Mouse (Mus musculus): ENCODE measurements around the gene Haao. TPM values are rescaled to one million over a fixed set of nuclear protein-coding genes. Genes with fewer than 3 reads are reported as not detected.

Gene Haao
- total RNA-seq (2014; fragmentation: Nextera tagmentation): 4.8 and 11.9 TPM in 2 replicates
- 0.05 and 0.17 TPM in 2 replicates for total RNA-seq (2017)
- 1.1 and 1.5 TPM in 2 replicates for polyA plus RNA-seq (2012)

DNA sequence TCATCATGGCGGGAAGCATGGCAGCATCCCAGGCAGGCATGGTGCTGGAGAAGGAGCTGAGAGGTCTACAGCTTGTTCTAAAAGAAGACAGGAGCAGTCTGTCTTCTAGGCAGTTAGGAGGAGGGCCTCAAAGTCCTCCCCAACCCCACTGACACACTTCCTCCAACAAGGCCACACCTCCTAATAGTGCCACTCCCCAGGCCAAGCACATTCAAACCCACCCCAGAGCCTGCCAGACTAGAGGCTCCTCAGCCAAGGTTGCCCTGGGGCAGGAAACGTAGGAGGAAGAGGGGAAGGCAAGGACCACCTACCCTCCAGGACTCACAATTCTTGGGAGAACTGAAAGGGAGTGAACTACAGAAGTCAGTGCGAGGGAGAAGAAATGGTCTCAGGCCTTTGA is at the start of gene Haao:
TSS of gene Haao (minus strand) at position 149 of the 400 bp plus-strand sequence.
- ATAC-seq (ENCODE audit: extremely low read depth, insufficient number of reproducible peaks, low FRiP score, poor library complexity, severe bottlenecking) (no peak; the same call in 1 of the 2 replicates), DNase-seq (ENCODE audit: low spot score) (no peak)
- H3K36me3 ChIP-seq (replicated peaks): no peaks in the 10 kb centered on the region
- peak within 1 kb of the TSS; percentile 24; the same call in 1 of the 2 replicates for H3K4me3 ChIP-seq (ENCODE audit: low read depth, low read length)
- no peak for TF ChIP-seq GATA1 (IDR thresholded peaks at IDR 0.05; ENCODE audit: borderline replicate concordance, low read length)
- no peak for TF ChIP-seq POLR2AphosphoS5 (IDR thresholded peaks at IDR 0.05; ENCODE audit: insufficient replicate concordance, low read depth, low read length)
- no peak for TF ChIP-seq TAL1 (conservative IDR thresholded peaks at IDR 0.05; ENCODE audit: low read depth, low read length)
- no peak for TF ChIP-seq CTCF (IDR thresholded peaks at IDR 0.05; ENCODE audit: low read depth, low read length)
- no peak for TF ChIP-seq GATA2 (IDR thresholded peaks at IDR 0.05; ENCODE audit: borderline replicate concordance, low read depth, low read length)
- peaks cover 50% of the 10 kb centered on the region for H3K4me1 ChIP-seq (ENCODE audit: insufficient read depth, low read depth, low read length)
- H3K27me3 ChIP-seq (ENCODE audit: insufficient read depth, low read length): peaks cover 24% of the 10 kb centered on the region
- H3K9me3 ChIP-seq (replicated peaks): no peaks in the 10 kb centered on the region

DNA sequence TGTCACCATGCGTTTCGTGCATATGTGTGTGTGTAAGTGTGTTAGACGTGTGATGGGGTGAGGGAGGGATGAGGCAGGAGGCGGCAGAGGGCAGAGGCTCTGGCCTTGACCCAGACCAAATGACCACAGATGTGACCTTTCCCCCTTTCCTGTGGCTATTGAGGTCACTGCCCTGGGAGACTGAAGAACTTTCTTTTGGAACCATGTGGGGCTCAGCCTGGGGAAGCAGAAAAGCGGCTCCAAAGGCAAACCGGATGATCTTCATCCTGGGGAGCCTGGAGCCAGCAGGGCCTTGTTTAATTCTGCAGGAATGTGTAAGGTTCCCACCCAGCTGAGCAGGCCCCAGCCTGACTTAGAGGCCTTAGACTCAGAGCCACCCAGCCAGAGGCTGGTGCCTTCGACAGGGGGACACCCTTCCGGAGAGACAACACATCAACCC is 49.6 kb upstream of the Haao start:
- DNase-seq (ENCODE audit: low spot score): no peak
- TF ChIP-seq POLR2AphosphoS5 (IDR thresholded peaks at IDR 0.05; ENCODE audit: insufficient replicate concordance, low read depth, low read length) (no peak), TAL1 (conservative IDR thresholded peaks at IDR 0.05; ENCODE audit: low read depth, low read length) (no peak), GATA2 (IDR thresholded peaks at IDR 0.05; ENCODE audit: borderline replicate concordance, low read depth, low read length) (no peak), CTCF (IDR thresholded peaks at IDR 0.05; ENCODE audit: low read depth, low read length) (no peak), GATA1 (IDR thresholded peaks at IDR 0.05; ENCODE audit: borderline replicate concordance, low read length) (no peak)
- Histone ChIP-seq H3K36me3 (replicated peaks) (no peaks in the 10 kb centered on the region), H3K27me3 (ENCODE audit: insufficient read depth, low read length) (peaks cover 24% of the 10 kb centered on the region; the same call in 1 of the 2 replicates), H3K9me3 (replicated peaks) (no peaks in the 10 kb centered on the region), H3K4me1 (ENCODE audit: insufficient read depth, low read depth, low read length) (peaks cover 37% of the 10 kb centered on the region), H3K4me3 (ENCODE audit: low read depth, low read length) (no peak overlapping the region)
- no peak for ATAC-seq (ENCODE audit: extremely low read depth, insufficient number of reproducible peaks, low FRiP score, poor library complexity, severe bottlenecking)

DNA sequence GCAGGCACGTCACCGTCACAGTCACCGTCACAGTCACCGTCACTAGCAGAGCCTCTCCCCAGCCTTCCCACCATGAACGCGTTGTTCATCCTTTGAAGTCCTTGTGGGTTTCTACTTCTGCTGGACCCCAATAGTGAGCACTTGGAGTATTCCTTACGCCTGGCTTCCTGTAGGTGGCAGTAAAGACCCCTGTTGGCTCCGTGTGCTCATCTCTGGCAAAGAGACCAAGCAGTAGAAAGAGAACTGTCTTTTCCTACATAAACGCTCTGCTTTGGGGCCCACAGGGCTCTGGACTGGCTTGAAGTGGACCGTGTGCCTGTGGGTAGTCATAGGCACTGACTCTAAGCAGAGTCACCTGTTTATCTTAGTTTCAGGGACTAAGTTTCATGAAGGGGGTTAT is 49.0 kb upstream of the Haao start:
- ATAC-seq (ENCODE audit: extremely low read depth, insufficient number of reproducible peaks, low FRiP score, poor library complexity, severe bottlenecking): no peak
- Histone ChIP-seq H3K36me3 (replicated peaks) (no peaks in the 10 kb centered on the region), H3K4me3 (ENCODE audit: low read depth, low read length) (no peak overlapping the region), H3K27me3 (ENCODE audit: insufficient read depth, low read length) (peaks cover 26% of the 10 kb centered on the region; the same call in 1 of the 2 replicates), H3K4me1 (ENCODE audit: insufficient read depth, low read depth, low read length) (peaks cover 31% of the 10 kb centered on the region), H3K9me3 (replicated peaks) (no peaks in the 10 kb centered on the region)
- TF ChIP-seq CTCF (IDR thresholded peaks at IDR 0.05; ENCODE audit: low read depth, low read length) (peak; percentile 51), TAL1 (conservative IDR thresholded peaks at IDR 0.05; ENCODE audit: low read depth, low read length) (no peak)
- peak; percentile 37 for DNase-seq (ENCODE audit: low spot score)

DNA sequence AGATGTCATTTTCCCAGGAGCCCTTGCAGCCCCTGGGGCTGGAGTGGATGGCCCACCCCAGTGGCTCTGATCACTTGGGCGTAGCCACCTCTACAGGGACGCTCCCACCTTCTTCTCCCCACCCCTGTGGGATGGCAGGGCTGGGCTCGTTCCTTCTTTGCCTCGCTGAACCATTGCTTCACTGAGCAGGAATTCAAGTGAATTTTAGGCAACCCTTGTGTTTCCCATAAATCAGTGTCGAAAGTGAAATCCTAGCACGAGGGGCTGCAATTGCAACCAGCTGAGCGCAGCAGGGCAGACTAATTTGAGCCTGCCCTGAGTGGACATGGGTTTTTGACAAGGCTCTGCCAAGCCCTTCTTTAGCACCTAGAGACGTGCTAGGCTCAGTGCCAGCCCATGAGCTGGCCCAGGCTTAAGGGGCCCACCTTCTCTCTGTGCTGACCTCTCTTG is 47.6 kb upstream of the Haao start:
- no peaks in the 10 kb centered on the region for H3K36me3 ChIP-seq (replicated peaks)
- H3K4me3 ChIP-seq (ENCODE audit: low read depth, low read length): no peak overlapping the region
- peaks cover 31% of the 10 kb centered on the region for H3K4me1 ChIP-seq (ENCODE audit: insufficient read depth, low read depth, low read length)
- DNase-seq (ENCODE audit: low spot score): no peak
- no peak for ATAC-seq (ENCODE audit: extremely low read depth, insufficient number of reproducible peaks, low FRiP score, poor library complexity, severe bottlenecking)
- TF ChIP-seq POLR2AphosphoS5 (IDR thresholded peaks at IDR 0.05; ENCODE audit: insufficient replicate concordance, low read depth, low read length) (no peak), GATA1 (IDR thresholded peaks at IDR 0.05; ENCODE audit: borderline replicate concordance, low read length) (no peak), GATA2 (IDR thresholded peaks at IDR 0.05; ENCODE audit: borderline replicate concordance, low read depth, low read length) (no peak), TAL1 (conservative IDR thresholded peaks at IDR 0.05; ENCODE audit: low read depth, low read length) (no peak), CTCF (IDR thresholded peaks at IDR 0.05; ENCODE audit: low read depth, low read length) (no peak)
- peaks cover 34% of the 10 kb centered on the region for H3K27me3 ChIP-seq (ENCODE audit: insufficient read depth, low read length)
- H3K9me3 ChIP-seq (replicated peaks): no peaks in the 10 kb centered on the region

DNA sequence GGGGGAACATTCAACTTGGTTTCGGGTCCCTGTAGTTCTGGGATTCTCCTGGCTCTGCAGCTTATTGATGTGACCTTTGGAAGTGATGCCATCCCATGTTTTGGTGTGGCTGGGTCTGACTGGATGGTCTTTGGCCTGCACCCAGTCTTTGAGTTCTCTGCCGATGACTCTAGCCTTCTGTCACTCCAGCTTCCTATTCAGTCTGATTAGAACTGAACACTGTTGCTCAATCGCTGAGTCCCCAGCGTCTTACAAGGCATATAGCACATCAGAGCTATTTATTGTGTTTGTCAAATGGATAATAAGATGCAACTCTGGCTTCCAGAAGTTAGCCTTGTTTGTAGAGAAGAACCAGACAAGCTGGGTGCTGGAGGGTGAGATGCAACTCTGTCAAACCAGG is 45.4 kb upstream of the Haao start:
- Histone ChIP-seq H3K27me3 (ENCODE audit: insufficient read depth, low read length) (peaks cover 44% of the 10 kb centered on the region), H3K4me1 (ENCODE audit: insufficient read depth, low read depth, low read length) (peaks cover 20% of the 10 kb centered on the region), H3K9me3 (replicated peaks) (no peaks in the 10 kb centered on the region), H3K36me3 (replicated peaks) (no peaks in the 10 kb centered on the region), H3K4me3 (ENCODE audit: low read depth, low read length) (no peak overlapping the region)
- DNase-seq (ENCODE audit: low spot score) (no peak), ATAC-seq (ENCODE audit: extremely low read depth, insufficient number of reproducible peaks, low FRiP score, poor library complexity, severe bottlenecking) (no peak)
- TF ChIP-seq GATA2 (IDR thresholded peaks at IDR 0.05; ENCODE audit: borderline replicate concordance, low read depth, low read length) (no peak), TAL1 (conservative IDR thresholded peaks at IDR 0.05; ENCODE audit: low read depth, low read length) (no peak; the same call in 1 of the 2 replicates), POLR2AphosphoS5 (IDR thresholded peaks at IDR 0.05; ENCODE audit: insufficient replicate concordance, low read depth, low read length) (no peak), GATA1 (IDR thresholded peaks at IDR 0.05; ENCODE audit: borderline replicate concordance, low read length) (no peak), CTCF (IDR thresholded peaks at IDR 0.05; ENCODE audit: low read depth, low read length) (no peak)

DNA sequence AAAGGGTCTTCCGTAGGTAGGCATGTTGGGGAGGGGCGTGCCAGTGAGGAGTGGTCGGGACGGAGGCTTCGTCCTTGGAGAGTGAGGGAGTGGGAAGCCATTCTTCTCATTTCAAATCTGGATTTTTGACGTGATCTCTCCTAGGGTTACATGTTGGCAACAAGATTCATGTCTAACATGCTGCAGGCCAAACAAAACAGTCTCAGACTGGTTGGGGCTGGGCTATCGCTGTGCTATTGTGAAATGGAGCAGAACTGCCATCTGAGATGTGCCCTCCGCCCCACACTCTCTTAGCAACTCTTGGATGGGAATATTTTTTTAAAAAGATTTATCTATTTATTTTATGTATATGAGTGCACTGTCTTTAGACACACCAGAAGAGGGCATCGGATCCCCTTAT is 44.1 kb upstream of the Haao start:
- Histone ChIP-seq H3K27me3 (ENCODE audit: insufficient read depth, low read length) (peaks cover 49% of the 10 kb centered on the region), H3K4me1 (ENCODE audit: insufficient read depth, low read depth, low read length) (peaks cover 10% of the 10 kb centered on the region), H3K36me3 (replicated peaks) (no peaks in the 10 kb centered on the region), H3K4me3 (ENCODE audit: low read depth, low read length) (no peak overlapping the region), H3K9me3 (replicated peaks) (no peaks in the 10 kb centered on the region)
- TF ChIP-seq GATA1 (IDR thresholded peaks at IDR 0.05; ENCODE audit: borderline replicate concordance, low read length): no peak
- no peak for TF ChIP-seq CTCF (IDR thresholded peaks at IDR 0.05; ENCODE audit: low read depth, low read length)
- TF ChIP-seq POLR2AphosphoS5 (IDR thresholded peaks at IDR 0.05; ENCODE audit: insufficient replicate concordance, low read depth, low read length): no peak
- no peak for TF ChIP-seq TAL1 (conservative IDR thresholded peaks at IDR 0.05; ENCODE audit: low read depth, low read length)
- TF ChIP-seq GATA2 (IDR thresholded peaks at IDR 0.05; ENCODE audit: borderline replicate concordance, low read depth, low read length): no peak
- DNase-seq (ENCODE audit: low spot score) (no peak), ATAC-seq (ENCODE audit: extremely low read depth, insufficient number of reproducible peaks, low FRiP score, poor library complexity, severe bottlenecking) (no peak)

All from G1E (cell line).